Mouse (Mus musculus): Measurements from ENCODE around the gene Il1rapl1.

- TF ChIP-seq TAL1 (IDR thresholded peaks at IDR 0.05; ENCODE audit: low read length) (no peak), GATA1 (IDR thresholded peaks at IDR 0.05; ENCODE audit: low read length) (no peak)
These were observed 1260.6 kb downstream of the Il1rapl1 start for GRCm38 (mm10) chrX:86854835-86855234.

All from erythroblast, embryonic 14.5 days (primary cell).